Mouse (Mus musculus) c-Kit-positive CD71-positive TER-119-negative erythroid progenitor cells, embryonic 14.5 days (primary cell): Measurements from ENCODE around the gene Rrp8.
"Not testable (repeated sequence)": the region's sequence is repeated elsewhere in the genome, so short reads cannot be mapped to it uniquely, and the experiment has no call there.

ENCODE experiments used
- DNase-seq: peaks from one replicate; pipeline ENCODE4 v3.0.0-alpha.2; 2013; ENCODE audit warnings: low read depth

Rrp8 gene

DNA sequence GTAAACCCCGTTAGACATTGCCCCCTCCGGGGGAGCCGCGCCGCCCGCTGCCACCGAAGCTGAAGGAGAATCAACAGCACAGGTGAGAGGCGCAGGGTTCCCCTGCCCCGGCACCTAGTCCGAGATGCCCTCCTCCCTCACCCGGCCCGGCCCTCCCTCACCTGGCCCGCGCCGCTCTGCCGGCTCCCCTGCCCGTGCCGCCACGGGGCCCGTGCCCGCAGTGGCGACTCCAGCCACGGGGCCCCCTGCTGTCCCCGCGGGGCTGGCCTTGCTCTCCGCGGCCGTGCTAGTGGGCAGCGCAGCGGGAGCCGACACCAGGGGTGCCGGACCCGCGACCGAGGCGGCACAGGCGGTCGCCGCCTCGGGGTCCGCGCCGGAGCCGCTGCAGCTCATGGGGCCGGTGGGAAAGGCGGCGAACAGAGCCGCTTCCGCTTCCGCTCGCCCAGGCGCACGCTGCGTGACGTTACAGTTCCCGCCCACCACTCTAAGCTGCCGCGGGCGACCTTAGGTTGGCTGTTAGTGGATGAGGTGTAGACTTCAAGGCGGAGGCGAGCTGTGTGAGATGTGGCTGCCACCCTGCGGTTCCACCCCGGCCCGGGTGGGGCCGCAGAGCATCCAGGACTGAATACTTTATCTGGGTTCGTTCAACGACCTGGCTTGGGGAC is 6.9 kb upstream of the Rrp8 start, which contains the start of gene Taf10:
Taf10 (minus strand) TSS at position 436 of the 665 bp plus-strand sequence.
- peak; percentile 85 for DNase-seq

DNA sequence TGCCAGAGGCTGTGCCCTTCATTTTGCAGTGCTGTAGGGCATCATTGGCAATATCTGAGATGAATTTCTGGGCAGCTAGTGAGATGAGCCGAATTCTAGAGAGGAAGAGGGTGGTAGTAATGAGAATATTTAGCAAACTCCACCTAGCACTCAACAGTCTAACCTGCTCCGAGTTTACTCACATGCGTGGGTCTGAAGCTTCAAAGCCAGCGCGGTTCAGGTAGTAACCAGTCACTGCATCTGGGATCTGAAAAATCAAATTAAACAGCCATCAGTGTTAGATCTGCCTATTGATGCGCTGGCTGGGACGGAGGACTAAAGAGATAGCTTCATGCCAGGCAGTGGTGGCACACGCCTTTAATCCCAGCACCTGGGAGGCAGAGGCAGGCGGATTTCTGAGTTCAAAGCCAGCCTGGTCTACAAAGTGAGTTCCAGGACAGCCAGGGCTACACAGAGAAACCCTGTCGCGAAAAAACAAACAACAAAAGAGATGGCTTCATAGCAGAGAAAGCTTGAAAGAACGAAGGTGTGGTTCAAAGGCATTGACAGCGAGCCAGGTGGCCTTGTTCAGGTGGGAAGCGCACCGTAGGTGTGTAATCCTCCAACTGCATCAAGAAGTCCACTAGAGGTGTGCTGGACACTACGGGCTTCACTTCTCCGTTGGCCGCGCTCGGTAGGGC is 6.2 kb upstream of the Rrp8 start:
- DNase-seq, result not testable (repeated sequence)

DNA sequence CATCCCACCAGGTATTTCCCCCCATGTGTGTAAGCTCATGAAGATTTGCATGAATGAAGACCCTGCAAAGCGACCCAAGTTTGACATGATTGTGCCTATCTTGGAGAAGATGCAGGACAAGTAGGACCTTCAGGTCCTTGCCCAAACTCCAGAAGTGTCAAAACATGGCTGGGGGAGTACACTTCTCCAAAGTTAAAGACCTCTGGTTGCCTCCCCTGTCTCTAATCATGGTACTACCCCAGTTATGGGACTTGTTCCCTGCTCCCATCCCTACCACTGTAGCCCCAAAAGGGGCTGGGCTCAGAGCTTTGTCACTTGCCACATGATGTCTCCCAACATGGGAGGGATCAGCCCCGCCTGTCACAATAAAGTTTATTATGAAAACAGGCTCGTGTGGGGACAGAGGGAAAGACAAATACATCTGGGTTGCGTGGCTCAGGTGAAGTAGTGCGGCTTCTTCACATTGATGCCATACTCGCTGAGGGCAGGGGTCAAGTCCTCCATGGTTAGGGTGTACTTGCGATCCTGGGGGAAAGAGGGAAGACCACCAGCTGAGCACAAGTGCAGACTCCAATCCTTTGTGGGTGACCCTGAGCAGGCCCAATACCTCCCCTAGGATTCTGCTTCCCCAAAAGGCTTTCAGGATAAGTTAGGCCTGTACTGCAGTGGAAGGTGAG is 5.5 kb upstream of the Rrp8 start:
- DNase-seq, result not testable (repeated sequence)

DNA sequence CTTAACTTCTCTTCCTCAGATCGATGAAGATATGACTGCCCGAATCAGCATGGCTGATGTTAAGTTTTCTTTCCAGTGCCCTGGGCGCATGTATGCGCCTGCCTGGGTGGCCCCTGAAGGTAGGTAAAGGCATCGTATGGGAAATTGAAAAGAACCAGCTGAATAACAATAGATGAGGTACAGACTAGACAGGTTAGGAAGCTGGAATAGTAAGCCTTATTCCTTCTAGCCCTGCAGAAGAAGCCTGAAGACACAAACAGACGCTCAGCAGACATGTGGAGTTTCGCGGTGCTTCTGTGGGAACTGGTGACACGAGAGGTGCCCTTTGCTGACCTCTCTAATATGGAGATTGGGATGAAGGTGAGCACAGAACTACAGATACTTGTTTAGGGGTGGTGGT is 4.8 kb upstream of the Rrp8 start:
- DNase-seq, result no peak

DNA sequence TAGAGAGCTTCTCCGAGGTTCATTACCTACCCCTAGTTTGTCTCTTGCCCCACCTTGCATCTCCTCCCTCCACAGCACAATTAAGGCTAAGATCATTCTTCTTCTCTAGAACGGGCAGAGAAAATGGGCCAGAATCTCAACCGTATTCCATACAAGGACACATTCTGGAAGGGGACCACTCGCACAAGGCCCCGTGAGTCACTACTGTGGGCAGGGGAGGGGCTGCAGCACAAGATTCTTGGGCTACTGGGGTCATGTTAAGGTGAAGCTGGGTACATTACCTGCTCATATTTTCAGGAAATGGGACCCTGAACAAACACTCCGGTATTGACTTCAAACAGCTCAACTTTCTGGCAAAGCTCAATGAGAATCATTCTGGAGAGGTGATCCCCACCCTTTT is 3.7 kb upstream of the Rrp8 start:
- no peak for DNase-seq

DNA sequence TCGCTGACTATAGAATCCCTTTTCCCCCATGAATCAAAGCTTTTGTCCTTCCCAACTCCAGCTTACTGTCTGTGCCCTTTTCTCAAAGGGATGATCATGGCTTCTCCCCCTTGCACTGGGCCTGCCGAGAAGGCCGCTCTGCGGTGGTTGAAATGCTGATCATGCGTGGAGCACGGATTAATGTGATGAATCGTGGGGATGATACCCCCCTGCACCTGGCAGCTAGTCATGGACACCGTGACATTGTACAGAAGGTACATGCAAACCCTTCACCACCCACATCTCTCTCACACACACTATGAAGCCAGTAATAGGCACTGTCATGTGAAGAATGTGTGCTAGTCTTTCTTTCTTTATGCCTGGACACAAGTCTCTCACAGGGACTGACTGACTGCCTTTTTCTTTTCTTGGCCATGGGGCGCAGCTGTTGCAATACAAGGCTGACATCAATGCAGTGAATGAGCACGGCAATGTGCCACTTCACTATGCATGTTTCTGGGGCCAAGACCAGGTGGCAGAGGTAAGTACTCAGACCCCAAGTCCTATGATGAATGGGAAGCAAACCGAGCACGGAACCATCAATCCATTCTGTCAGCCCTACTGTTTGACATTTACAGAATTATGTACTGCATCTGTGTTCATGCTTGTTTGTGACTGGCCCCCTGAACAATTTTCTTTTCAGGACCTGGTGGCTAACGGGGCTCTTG is 3.1 kb upstream of the Rrp8 start:
- DNase-seq, result no peak

DNA sequence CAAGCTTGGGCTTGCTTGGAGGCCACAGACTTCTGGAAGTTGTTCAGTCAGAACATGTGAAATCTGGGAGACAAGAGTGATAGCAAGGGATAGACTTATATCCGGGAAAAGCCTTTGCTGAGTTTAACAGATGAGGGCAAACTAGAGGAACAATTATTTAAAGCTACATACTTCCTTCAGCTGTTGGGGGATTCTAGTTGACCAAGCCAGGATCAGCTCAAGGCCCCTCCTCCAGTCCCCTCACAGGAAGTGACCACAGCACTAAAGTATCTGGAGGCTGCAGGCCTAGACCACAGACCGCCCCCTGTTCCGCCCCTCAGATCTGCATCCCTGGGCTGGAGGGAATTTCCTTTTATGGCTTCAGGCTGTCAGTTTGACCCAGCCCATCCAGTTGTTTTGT is 1.8 kb upstream of the Rrp8 start:
- no peak for DNase-seq

DNA sequence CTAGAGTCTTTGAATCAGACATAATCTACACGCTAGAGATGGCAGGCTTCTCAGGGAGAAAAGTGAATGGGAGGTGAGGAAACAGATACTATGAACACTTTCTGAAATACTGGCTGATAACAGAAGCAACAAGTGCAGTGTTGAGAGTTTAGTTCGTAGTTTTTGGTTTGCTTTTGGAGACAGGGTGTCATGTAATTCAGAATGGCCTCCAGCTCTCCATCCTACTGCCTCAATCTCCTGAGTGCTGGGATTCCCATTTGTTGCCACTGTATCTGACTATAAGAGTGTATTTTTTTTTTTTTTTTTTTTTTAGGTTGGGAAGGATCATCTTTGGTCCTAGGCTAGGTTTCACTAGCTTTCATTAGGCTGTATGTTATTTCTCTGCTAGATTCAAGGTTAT is 1.1 kb upstream of the Rrp8 start:
- DNase-seq, result no peak

DNA sequence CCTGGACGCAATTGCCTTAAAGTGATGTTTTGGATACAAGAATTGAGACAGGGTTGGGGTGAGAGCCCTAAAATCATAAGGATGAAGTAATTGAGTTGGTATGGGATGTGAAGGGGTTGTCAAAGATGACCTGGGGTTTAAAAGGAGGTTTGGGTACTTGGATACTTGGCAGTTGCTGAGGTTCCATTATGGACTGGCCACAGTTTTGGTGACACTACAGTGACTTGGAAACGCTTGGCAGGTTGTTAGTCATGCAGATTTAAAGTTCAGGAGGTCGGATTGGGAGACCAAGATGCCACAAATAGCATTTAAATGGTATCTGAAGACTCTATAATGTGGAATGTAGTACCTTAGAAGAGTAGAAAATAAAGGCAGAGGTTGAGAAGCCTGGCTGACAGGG is 463 bp upstream of the Rrp8 start:
- no peak for DNase-seq

DNA sequence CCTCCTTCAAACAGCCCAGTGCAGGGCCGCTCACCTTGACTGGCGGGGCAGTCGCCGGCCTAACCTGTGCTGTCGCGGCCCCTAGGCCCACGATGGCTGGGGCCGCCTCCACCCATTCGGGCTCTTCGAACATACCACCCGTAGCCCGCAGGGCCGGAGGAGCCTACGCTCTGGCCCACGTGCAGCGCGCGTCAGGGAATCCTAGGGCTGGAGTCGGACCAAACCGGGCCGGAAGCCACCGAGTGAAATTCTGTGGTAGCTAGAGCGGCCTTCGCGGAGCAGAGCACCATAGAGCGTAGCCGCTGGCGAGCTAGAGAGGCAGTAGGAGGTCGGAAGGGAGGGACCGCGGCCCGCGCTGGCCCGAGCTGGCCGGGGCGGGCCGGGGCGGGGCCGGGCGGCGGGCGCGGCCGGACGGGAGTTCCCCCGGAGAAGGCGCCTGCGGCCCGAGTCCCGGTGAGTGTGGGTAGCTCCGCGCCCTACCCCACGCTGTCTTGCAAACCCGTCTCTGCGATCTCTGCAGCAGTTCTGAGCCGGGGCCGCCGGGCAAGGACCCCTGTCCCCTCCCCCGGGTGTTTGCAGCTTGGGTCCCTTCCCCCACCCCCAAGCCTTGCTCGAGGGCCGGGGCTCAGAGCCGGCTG is 802 bp downstream of the Rrp8 start, which contains the start of gene Ilk:
Ilk (plus strand) TSS at position 329 of the 638 bp plus-strand sequence.
- peak; percentile 74 for DNase-seq

DNA sequence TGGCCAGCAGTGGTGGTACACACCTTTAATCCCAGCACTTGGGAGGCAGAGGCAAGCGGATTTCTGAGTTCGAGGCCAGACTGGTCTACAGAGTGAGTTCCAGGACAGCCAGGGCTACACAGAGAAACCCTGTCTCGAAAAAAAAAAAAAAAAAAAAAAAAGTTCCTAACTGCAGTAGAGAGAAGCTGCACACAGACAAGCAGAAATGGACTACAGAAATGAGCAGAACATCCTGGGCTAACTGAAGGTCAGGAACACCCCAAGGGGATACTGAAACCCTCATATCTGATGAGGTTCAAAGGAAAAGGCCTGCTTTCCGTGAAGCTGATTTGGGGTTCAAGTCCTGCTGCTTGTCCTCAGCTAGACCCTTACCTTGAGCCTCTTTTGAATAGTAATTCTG is 1.7 kb downstream of the Rrp8 start:
- DNase-seq, result not testable (repeated sequence)

DNA sequence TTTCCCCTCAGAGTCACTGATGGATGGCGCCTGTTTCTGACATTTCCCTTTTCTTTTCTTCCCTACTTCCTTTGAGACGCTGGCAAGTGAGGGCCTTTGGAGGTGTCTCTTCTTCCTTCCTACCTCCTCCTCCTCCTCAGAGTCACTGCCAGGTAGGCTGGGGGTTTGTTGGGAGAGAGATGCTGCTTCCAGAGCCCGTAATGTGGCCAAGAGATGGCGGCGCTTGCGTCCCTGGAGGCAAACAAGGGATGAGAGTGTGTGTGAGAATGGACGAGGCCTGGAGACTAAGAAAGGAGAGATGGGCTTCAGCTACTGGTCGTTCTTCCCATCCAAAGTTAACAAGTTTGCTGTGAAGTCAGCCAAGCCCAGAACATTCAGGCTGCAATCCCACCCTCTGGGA is 2.4 kb downstream of the Rrp8 start:
- DNase-seq, result no peak

DNA sequence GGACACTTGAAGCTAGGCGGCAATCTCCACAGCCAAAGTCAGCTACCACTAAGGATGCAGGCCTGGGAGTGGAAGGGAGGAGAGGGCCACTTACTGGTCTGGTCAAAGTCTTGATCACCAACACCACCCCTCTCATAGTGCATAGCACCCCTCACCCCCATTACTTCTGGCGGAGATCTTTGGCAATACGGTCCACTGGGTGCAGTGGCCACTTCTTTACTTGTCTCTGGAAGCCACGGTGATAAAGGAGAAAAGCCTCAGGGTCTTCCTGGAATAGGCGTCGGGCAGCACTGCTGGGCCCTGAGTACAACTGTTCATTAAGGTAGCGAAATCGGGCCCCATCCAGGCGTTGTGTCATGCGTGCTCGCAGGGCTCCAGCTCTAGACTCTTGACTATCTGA is 3.3 kb downstream of the Rrp8 start:
- no peak for DNase-seq

DNA sequence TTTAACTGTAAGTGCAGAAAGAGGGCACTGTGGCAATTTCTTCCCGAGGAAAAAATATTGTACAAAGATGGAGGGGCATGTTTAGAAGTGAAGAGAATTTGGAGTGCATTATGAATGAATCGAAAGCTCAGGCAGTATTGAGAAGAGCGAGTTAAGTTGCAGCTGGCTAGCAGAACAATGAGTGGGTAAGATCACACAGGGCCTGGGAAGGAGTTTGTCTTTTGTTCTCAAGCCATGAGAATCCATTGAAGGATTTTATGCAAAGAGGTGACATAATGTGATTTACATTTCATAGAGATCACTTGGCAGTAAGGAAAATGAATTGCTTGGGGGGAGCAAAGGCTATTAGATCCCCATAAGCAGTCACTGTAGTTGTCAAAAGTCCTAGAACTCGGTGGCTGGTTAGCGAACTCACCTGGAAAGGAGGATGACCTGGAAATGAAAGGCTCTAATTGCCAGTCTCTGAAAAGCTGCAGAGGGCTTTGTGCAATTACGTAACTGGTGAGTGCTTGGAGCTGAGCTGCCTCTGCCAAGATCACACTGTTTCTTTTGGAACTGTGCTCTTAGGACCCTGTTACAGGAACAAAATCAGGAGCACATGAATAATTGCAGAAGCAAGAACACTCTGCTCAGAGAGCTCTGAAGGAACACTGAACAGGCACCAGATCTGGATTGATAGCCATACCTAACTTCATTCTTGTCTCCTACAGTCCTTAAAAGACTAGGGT is 8.3 kb downstream of the Rrp8 start:
- DNase-seq, result no peak

DNA sequence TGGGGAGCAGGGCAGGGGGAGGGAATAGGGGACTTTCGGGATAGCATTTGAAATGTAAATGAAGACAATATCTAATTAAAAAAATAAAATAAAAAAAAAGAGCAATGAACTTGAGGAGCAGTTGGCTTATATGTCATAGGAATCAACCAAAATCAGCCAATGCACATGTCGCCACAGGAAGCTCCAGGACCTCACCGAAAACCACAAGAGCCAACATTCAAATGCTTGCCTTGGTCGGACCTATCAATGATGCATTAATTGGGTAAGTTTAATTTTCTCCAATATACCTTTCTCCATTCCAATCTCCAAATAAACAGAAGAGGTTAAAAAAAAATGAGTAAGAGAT is 10.2 kb downstream of the Rrp8 start:
- no peak for DNase-seq

DNA sequence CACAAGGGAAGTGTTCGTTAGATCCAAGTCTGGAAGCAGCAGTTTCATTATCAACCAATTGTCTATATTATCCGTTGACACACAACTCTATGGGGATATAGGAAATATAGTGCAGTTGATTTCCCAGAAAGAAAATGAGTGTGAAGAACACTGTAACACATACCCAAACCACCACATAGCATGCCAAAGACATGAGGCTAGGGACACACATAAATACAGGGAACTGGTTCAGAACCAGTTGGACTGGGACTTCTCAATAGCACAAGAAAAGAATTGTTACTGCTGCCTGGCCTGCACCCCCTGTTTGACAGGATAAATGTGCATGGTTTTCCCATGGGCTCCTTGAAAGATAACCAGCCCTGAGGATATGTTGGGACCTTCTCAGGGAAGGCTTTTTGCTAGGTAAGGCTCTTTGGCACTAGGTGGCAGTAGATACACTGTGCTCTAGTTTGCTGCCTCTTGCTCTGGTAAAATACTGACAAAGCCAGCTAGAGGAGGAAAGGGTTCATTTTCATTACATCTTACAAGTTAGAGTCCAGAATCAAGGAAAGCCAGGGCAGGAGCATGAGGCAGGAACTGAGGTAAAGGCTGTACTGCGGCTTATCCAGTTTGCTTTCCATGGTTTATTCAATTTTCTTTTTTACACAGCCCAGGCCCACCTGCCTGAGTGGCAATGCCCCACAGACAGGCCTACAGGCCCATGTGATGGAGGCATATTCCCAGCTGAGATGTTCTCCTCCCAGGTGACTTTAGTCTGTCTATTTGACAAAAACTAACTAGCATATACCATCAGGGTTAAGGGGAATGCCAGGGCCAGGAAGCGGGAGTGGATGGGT is 10.8 kb downstream of the Rrp8 start:
- DNase-seq, result no peak

DNA sequence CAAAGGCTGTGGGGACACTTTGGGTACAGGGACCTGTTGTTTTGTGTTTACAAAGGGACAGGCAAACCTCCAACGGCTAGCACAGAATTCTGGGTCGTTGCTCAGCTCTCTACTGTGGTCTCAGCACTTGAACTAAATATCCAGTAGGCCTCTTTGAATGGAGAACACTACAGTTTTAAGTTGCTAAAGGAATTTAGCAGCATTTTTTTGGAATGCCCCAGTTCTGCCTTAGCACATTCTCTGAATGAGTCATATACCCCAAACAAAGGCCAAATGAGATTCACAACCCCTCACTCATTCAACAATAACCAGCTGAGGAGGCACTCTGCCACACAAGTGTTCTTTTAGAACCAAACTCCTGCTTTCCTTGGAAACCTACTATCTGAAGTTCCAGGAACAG is 15.3 kb downstream of the Rrp8 start:
- DNase-seq, result no peak

DNA sequence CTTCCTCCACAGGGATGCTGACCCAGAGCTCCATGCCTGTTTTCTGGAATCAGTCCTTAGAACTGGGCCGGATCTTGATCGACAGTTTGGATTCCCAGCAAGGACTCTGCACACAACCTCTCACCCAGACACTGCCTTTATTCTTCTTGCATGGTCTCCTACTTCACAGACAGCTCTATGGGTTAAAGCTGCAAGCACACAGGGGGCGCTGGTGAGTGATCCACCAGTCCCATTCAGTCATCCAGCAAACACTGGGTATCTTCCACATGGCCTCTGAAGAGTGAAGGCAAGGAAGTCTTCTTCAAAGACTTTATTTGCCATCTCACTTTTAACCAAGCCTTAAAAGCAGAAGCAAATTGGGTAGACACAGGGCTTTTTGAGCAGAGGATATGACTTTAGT is 21.8 kb downstream of the Rrp8 start:
- DNase-seq, result no peak

DNA sequence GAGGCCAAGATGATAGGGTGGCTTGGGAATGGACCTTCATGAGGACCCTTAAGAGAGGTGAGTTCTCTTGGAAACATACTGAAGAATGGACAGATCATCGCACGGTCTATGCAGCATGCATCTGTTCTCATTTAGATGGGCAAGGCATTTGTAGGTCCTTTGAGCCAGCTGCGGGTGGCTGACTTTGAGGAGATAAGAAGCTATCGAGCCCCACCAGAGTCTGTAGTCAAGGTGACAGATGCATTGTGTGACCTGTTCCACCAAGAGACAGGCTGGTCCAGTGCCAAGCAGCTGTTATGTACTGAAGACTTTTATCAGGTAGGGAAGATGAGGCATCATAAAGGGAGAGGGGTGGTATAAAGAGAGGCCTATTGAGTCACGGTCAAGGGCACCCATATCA is 28.5 kb downstream of the Rrp8 start:
- DNase-seq, result peak; percentile 32

DNA sequence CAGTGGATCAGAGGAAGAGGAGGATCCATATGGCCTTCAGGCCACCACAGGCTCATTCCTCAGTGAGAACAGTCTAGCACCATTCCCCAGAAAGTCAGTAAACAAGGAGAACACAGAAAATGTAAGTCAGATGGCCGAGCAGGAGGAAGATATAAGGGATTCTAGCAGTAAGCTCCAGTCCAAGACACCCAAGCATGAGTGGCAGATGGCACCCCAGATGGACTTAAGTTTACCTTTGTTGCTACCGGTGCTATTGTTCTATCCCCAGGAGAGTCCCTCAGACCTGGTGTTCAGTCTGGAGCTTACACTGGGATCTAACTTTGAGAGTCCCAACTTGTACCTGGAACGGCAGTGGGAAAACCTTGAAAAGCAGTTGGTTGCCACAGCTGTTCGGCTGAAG is 33.4 kb downstream of the Rrp8 start:
- DNase-seq, result no peak

DNA sequence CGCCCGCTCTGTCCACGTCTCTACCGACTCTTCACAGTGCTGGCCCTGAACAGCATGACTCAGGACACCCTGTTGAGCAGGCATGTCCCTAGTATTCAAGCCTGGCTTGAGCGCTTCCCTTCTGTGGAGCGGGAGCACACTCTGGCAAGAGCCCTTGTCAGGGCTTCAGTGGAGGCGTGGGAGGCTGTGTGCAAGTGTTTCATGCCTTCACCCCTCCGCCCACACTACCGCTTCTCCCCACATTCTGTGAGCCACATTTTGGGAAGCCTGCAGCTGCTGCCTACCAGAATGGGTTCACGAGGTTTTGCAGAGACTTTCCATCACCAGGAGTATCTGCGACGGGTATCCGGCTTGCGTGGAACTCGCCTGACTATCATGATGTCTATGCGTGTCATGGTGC is 34.0 kb downstream of the Rrp8 start:
- no peak for DNase-seq
